Mouse (Mus musculus): ENCODE data around the gene Atp6v0a1. TPM values are rescaled to one million over a fixed set of nuclear protein-coding genes. Genes with fewer than 3 reads are reported as not detected.

Atp6v0a1 gene
- total RNA-seq, 1 experiment from 2014 or later = 108 TPM

- ATAC-seq (ENCODE audit: extremely low read depth, insufficient number of reproducible peaks, low FRiP score, poor library complexity, severe bottlenecking) = no peak
Observed at GRCm38 (mm10) chr11:101070987-101071386, 61.7 kb downstream of the Atp6v0a1 start.

- ATAC-seq (ENCODE audit: extremely low read depth, insufficient number of reproducible peaks, low FRiP score, poor library complexity, severe bottlenecking) = no peak
Observed at GRCm38 (mm10) chr11:101071810-101072428, 62.7 kb downstream of the Atp6v0a1 start.

GRCm38 (mm10) chr11:101078121-101078520, 68.9 kb downstream of the Atp6v0a1 start, which contains the start of gene Hsd17b1:
Hsd17b1 (plus strand) TSS chr11:101078411.
- no peak for ATAC-seq (ENCODE audit: extremely low read depth, insufficient number of reproducible peaks, low FRiP score, poor library complexity, severe bottlenecking)

GRCm38 (mm10) chr11:101079746-101080145, 70.5 kb downstream of the Atp6v0a1 start:
- no peak for ATAC-seq (ENCODE audit: extremely low read depth, insufficient number of reproducible peaks, low FRiP score, poor library complexity, severe bottlenecking)

- no peak for ATAC-seq (ENCODE audit: extremely low read depth, insufficient number of reproducible peaks, low FRiP score, poor library complexity, severe bottlenecking)
Observed at GRCm38 (mm10) chr11:101080421-101080820, 71.2 kb downstream of the Atp6v0a1 start.

GRCm38 (mm10) chr11:101081659-101082058, 72.4 kb downstream of the Atp6v0a1 start:
- no peak for ATAC-seq (ENCODE audit: extremely low read depth, insufficient number of reproducible peaks, low FRiP score, poor library complexity, severe bottlenecking)

- peak; percentile 67 for ATAC-seq (ENCODE audit: extremely low read depth, insufficient number of reproducible peaks, low FRiP score, poor library complexity, severe bottlenecking)
Observed at GRCm38 (mm10) chr11:101082208-101083082, 73.2 kb downstream of the Atp6v0a1 start, which contains the start of gene Coasy. Coasy (plus strand) TSS chr11:101082565.

- ATAC-seq (ENCODE audit: extremely low read depth, insufficient number of reproducible peaks, low FRiP score, poor library complexity, severe bottlenecking) = no peak
Observed at GRCm38 (mm10) chr11:101083083-101083697, 73.9 kb downstream of the Atp6v0a1 start.

- no peak for ATAC-seq (ENCODE audit: extremely low read depth, insufficient number of reproducible peaks, low FRiP score, poor library complexity, severe bottlenecking)
Observed at GRCm38 (mm10) chr11:101084246-101084645, 75.0 kb downstream of the Atp6v0a1 start.

- no peak for ATAC-seq (ENCODE audit: extremely low read depth, insufficient number of reproducible peaks, low FRiP score, poor library complexity, severe bottlenecking)
Observed at GRCm38 (mm10) chr11:101084811-101085210, 75.6 kb downstream of the Atp6v0a1 start.

- no peak for ATAC-seq (ENCODE audit: extremely low read depth, insufficient number of reproducible peaks, low FRiP score, poor library complexity, severe bottlenecking)
Observed at GRCm38 (mm10) chr11:101085617-101086322, 76.5 kb downstream of the Atp6v0a1 start.

GRCm38 (mm10) chr11:101086323-101086674, 77.0 kb downstream of the Atp6v0a1 start:
- ATAC-seq (ENCODE audit: extremely low read depth, insufficient number of reproducible peaks, low FRiP score, poor library complexity, severe bottlenecking) = no peak

GRCm38 (mm10) chr11:101086756-101087681, 77.8 kb downstream of the Atp6v0a1 start, which contains the start of gene Mlx:
Mlx (plus strand) TSS chr11:101087277.
- peak; percentile 62 for ATAC-seq (ENCODE audit: extremely low read depth, insufficient number of reproducible peaks, low FRiP score, poor library complexity, severe bottlenecking)

GRCm38 (mm10) chr11:101087682-101088055, 78.4 kb downstream of the Atp6v0a1 start:
- no peak for ATAC-seq (ENCODE audit: extremely low read depth, insufficient number of reproducible peaks, low FRiP score, poor library complexity, severe bottlenecking)

- ATAC-seq (ENCODE audit: extremely low read depth, insufficient number of reproducible peaks, low FRiP score, poor library complexity, severe bottlenecking) = no peak
Observed at GRCm38 (mm10) chr11:101089931-101090330, 80.7 kb downstream of the Atp6v0a1 start.

- ATAC-seq (ENCODE audit: extremely low read depth, insufficient number of reproducible peaks, low FRiP score, poor library complexity, severe bottlenecking) = no peak; the same call in 1 of the 2 replicates
Observed at GRCm38 (mm10) chr11:101094930-101095313, 85.7 kb downstream of the Atp6v0a1 start.

- ATAC-seq (ENCODE audit: extremely low read depth, insufficient number of reproducible peaks, low FRiP score, poor library complexity, severe bottlenecking) = peak; percentile 96
Observed at GRCm38 (mm10) chr11:101095314-101096024, 86.2 kb downstream of the Atp6v0a1 start, which contains the start of gene Psmc3ip. Psmc3ip (minus strand) TSS chr11:101095436.
